Mouse (Mus musculus): Measurements from ENCODE around the gene Pnmal1.

- TF ChIP-seq CTCF (conservative IDR thresholded peaks at IDR 0.05; ENCODE audit: low read length) (no peak), NANOG (IDR thresholded peaks at IDR 0.05; ENCODE audit: borderline replicate concordance, low read length) (no peak)
These were observed 41.5 kb upstream of the Pnmal1 start for GRCm38 (mm10) chr7:16918014-16918413.
